Mouse (Mus musculus) skeletal muscle tissue, adult 2 months (tissue): Measurements from ENCODE around the gene Rae1.
A peak's percentile ranks its signal among the peaks of the same experiment; 100 is the strongest.

Source experiments
- DNase-seq: peaks from one replicate; pipeline ENCODE4 v3.0.0-alpha.2; 2012; ENCODE audit warnings: low read depth, low spot score

The Rae1 gene

GRCm38 (mm10) chr2:172999630-173000284, at the start of gene Rae1:
Rae1 (plus strand) TSS chr2:173000117.
- peak; percentile 98 for DNase-seq

- DNase-seq = no peak
Measured at GRCm38 (mm10) chr2:172950119-172950676, 49.7 kb upstream of the Rae1 start.

- DNase-seq = no peak
Measured at GRCm38 (mm10) chr2:172950722-172951121, 49.2 kb upstream of the Rae1 start.

- DNase-seq = no peak
Measured at GRCm38 (mm10) chr2:172951976-172952375, 47.9 kb upstream of the Rae1 start.

- DNase-seq = no peak
Measured at GRCm38 (mm10) chr2:172958579-172958978, 41.3 kb upstream of the Rae1 start.

- no peak for DNase-seq
Measured at GRCm38 (mm10) chr2:172959006-172959768, 40.7 kb upstream of the Rae1 start.

GRCm38 (mm10) chr2:172960350-172960749, 39.6 kb upstream of the Rae1 start:
- no peak for DNase-seq

- DNase-seq = no peak
Measured at GRCm38 (mm10) chr2:172961211-172961610, 38.7 kb upstream of the Rae1 start.

GRCm38 (mm10) chr2:172965249-172965648, 34.7 kb upstream of the Rae1 start:
- no peak for DNase-seq

GRCm38 (mm10) chr2:172966480-172966879, 33.4 kb upstream of the Rae1 start:
- DNase-seq = no peak

GRCm38 (mm10) chr2:172971865-172972264, 28.1 kb upstream of the Rae1 start:
- DNase-seq = no peak

- peak; percentile 67 for DNase-seq
Measured at GRCm38 (mm10) chr2:172973806-172974565, 25.9 kb upstream of the Rae1 start.

GRCm38 (mm10) chr2:172974701-172975100, 25.2 kb upstream of the Rae1 start:
- DNase-seq = peak; percentile 38

GRCm38 (mm10) chr2:172975159-172975558, 24.8 kb upstream of the Rae1 start:
- DNase-seq = no peak

GRCm38 (mm10) chr2:172976661-172977238, 23.2 kb upstream of the Rae1 start:
- DNase-seq = no peak

GRCm38 (mm10) chr2:172977409-172978130, 22.3 kb upstream of the Rae1 start, which contains the start of gene Spo11:
Spo11 (plus strand) TSS chr2:172977700.
- DNase-seq = no peak

- DNase-seq = no peak
Measured at GRCm38 (mm10) chr2:172978131-172978633, 21.7 kb upstream of the Rae1 start.

GRCm38 (mm10) chr2:172979666-172980345, 20.1 kb upstream of the Rae1 start:
- no peak for DNase-seq

- DNase-seq = no peak
Measured at GRCm38 (mm10) chr2:172982776-172983561, 16.9 kb upstream of the Rae1 start.
